Mouse (Mus musculus) cerebellum, postnatal 10 days (tissue): ENCODE results near the gene Coro1b.

Experiments used
- DNase-seq, 2 experiments: peaks; one replicate each; pipeline ENCODE4 v3.0.0; 2021; ENCODE audit warnings: mixed read lengths in 2 of 2

Coro1b gene

GRCm38 (mm10) chr19:4144550-4145498 is 3.6 kb upstream of the Coro1b start:
- DNase-seq: no peak

GRCm38 (mm10) chr19:4145936-4146335 is 2.5 kb upstream of the Coro1b start:
- no peak for DNase-seq

- no peak for DNase-seq
Measured at GRCm38 (mm10) chr19:4146366-4147021, 1.9 kb upstream of the Coro1b start.

GRCm38 (mm10) chr19:4147022-4147405 is 1.4 kb upstream of the Coro1b start:
- no peak for DNase-seq

- DNase-seq: no peak
Measured at GRCm38 (mm10) chr19:4147782-4148490, 483 bp upstream of the Coro1b start.

- peak in 1 of 2 experiments; percentile 48 for DNase-seq
Measured at GRCm38 (mm10) chr19:4148819-4149218, 400 bp downstream of the Coro1b start.

GRCm38 (mm10) chr19:4149283-4149682 is 864 bp downstream of the Coro1b start:
- DNase-seq: no peak

- DNase-seq: no peak
Measured at GRCm38 (mm10) chr19:4149764-4150461, 1.5 kb downstream of the Coro1b start.

GRCm38 (mm10) chr19:4150567-4151487 is 2.4 kb downstream of the Coro1b start:
- no peak for DNase-seq

- no peak for DNase-seq
Measured at GRCm38 (mm10) chr19:4151488-4151860, 3.1 kb downstream of the Coro1b start.

- no peak for DNase-seq
Measured at GRCm38 (mm10) chr19:4151898-4152297, 3.5 kb downstream of the Coro1b start.

- peak in 1 of 2 experiments; percentile 70 for DNase-seq
Measured at GRCm38 (mm10) chr19:4152445-4153231, 4.2 kb downstream of the Coro1b start.

- peak; percentile 69 to 78 for DNase-seq
Measured at GRCm38 (mm10) chr19:4153232-4153654, 4.8 kb downstream of the Coro1b start, which contains the start of gene Ptprcap. Gene Ptprcap (plus strand): TSS chr19:4153604.

- DNase-seq: peak in 1 of 2 experiments; percentile 21
Measured at GRCm38 (mm10) chr19:4154437-4155222, 6.2 kb downstream of the Coro1b start.

- DNase-seq: no peak
Measured at GRCm38 (mm10) chr19:4155223-4156072, 7.0 kb downstream of the Coro1b start.

GRCm38 (mm10) chr19:4156073-4156579 is 7.7 kb downstream of the Coro1b start:
- peak; percentile 16 to 42 for DNase-seq

GRCm38 (mm10) chr19:4156771-4157170 is 8.4 kb downstream of the Coro1b start:
- no peak for DNase-seq

GRCm38 (mm10) chr19:4159049-4159448 is 10.6 kb downstream of the Coro1b start:
- DNase-seq: no peak
